Mouse (Mus musculus): ENCODE results near the gene Abca7. TPM values are rescaled to one million over a fixed set of nuclear protein-coding genes. Genes with fewer than 3 reads are reported as not detected.

Gene Abca7
- polyA plus RNA-seq, 1 experiment from 2014 or later: 5.6 TPM

- H3K36me3 ChIP-seq (ENCODE audit: control insufficient read depth, insufficient read depth, low read length): peaks cover 12% of the 10 kb centered on the region
- H3K4me2 ChIP-seq (ENCODE audit: low read depth, low read length): peak overlapping the region; percentile 95
- peaks cover 38% of the 10 kb centered on the region for H3K4me1 ChIP-seq (replicated peaks; ENCODE audit: control insufficient read depth, insufficient read depth, low read length)
- H3K9ac ChIP-seq (ENCODE audit: low read length): peak overlapping the region; percentile 96
- H3K4me3 ChIP-seq (ENCODE audit: low read length): peak overlapping the region; percentile 80
- no peaks in the 10 kb centered on the region for H3K27me3 ChIP-seq (ENCODE audit: control insufficient read depth, insufficient read depth, low read depth, low read length)
- 66% methylated on average over 5 of the region's 5 CpGs for WGBS
- H3K9me3 ChIP-seq (ENCODE audit: control insufficient read depth, low read length): no peaks in the 10 kb centered on the region
- peak overlapping the region; percentile 32; the same call in 1 of the 2 replicates for H3K27ac ChIP-seq (ENCODE audit: low read length)
- ATAC-seq (ENCODE audit: low read depth): no peak
Observed at GRCm38 (mm10) chr10:79983205-79983604, 13.1 kb upstream of the Abca7 start.

DNA sequence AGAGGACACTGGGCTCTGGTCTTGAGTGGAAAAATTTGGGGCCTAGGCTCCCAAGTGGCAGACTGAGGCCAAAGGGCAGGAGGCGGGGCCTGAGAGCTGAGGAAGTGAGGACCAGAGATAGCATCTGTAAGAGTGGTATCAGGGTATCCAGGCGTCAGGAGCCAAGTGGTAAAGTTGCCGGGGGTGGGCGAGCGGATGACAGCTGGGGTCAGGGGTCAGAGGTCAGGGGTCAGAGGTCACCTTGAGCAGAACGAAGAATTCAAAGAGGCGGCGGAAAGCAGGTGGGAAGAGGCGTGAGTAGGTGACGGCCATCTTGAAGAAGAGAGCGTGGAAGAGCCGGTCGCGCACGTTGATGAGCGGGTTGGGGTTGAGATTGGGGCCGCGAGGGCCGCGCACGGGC, 12.6 kb upstream of the Abca7 start:
- Histone ChIP-seq H3K9ac (ENCODE audit: low read length) (peak overlapping the region; percentile 96), H3K9me3 (ENCODE audit: control insufficient read depth, low read length) (no peaks in the 10 kb centered on the region), H3K4me2 (ENCODE audit: low read depth, low read length) (peak overlapping the region; percentile 95), H3K4me3 (ENCODE audit: low read length) (peak overlapping the region; percentile 80), H3K27me3 (ENCODE audit: control insufficient read depth, insufficient read depth, low read depth, low read length) (no peaks in the 10 kb centered on the region), H3K27ac (ENCODE audit: low read length) (peak overlapping the region; percentile 98), H3K4me1 (replicated peaks; ENCODE audit: control insufficient read depth, insufficient read depth, low read length) (peaks cover 38% of the 10 kb centered on the region), H3K36me3 (ENCODE audit: control insufficient read depth, insufficient read depth, low read length) (peaks cover 7% of the 10 kb centered on the region)
- WGBS: 0% methylated on average over 20 of the region's 21 CpGs
- ATAC-seq (ENCODE audit: low read depth): no peak

GRCm38 (mm10) chr10:79984195-79984816, 12.0 kb upstream of the Abca7 start, which contains the start of gene Tmem259:
Gene Tmem259 (minus strand): TSS chr10:79984330.
- Histone ChIP-seq H3K4me3 (ENCODE audit: low read length) (peak within 1 kb of the TSS; percentile 80), H3K9ac (ENCODE audit: low read length) (peak within 1 kb of the TSS; percentile 96), H3K27me3 (ENCODE audit: control insufficient read depth, insufficient read depth, low read depth, low read length) (no peaks in the 10 kb centered on the region), H3K4me2 (ENCODE audit: low read depth, low read length) (peak within 1 kb of the TSS; percentile 95), H3K36me3 (ENCODE audit: control insufficient read depth, insufficient read depth, low read length) (0 out of 2 replicates have a peak, but pooled peaks cover 2% of the 10 kb centered on the region), H3K27ac (ENCODE audit: low read length) (peak within 1 kb of the TSS; percentile 98), H3K4me1 (replicated peaks; ENCODE audit: control insufficient read depth, insufficient read depth, low read length) (peaks cover 40% of the 10 kb centered on the region), H3K9me3 (ENCODE audit: control insufficient read depth, low read length) (no peaks in the 10 kb centered on the region)
- under 1% methylated on average over 45 of the region's 49 CpGs for WGBS
- peak; percentile 65 for ATAC-seq (ENCODE audit: low read depth)

GRCm38 (mm10) chr10:79984871-79985270, 11.4 kb upstream of the Abca7 start:
- Histone ChIP-seq H3K9ac (ENCODE audit: low read length) (peak overlapping the region; percentile 96), H3K4me2 (ENCODE audit: low read depth, low read length) (peak overlapping the region; percentile 95), H3K9me3 (ENCODE audit: control insufficient read depth, low read length) (no peaks in the 10 kb centered on the region), H3K4me3 (ENCODE audit: low read length) (peak overlapping the region; percentile 80), H3K27ac (ENCODE audit: low read length) (peak overlapping the region; percentile 98), H3K27me3 (ENCODE audit: control insufficient read depth, insufficient read depth, low read depth, low read length) (no peaks in the 10 kb centered on the region), H3K4me1 (replicated peaks; ENCODE audit: control insufficient read depth, insufficient read depth, low read length) (peaks cover 46% of the 10 kb centered on the region), H3K36me3 (ENCODE audit: control insufficient read depth, insufficient read depth, low read length) (0 out of 2 replicates have a peak, but pooled peaks cover 2% of the 10 kb centered on the region)
- peak; percentile 91 for ATAC-seq (ENCODE audit: low read depth)
- WGBS: 0% methylated on average over 22 of the region's 22 CpGs

DNA sequence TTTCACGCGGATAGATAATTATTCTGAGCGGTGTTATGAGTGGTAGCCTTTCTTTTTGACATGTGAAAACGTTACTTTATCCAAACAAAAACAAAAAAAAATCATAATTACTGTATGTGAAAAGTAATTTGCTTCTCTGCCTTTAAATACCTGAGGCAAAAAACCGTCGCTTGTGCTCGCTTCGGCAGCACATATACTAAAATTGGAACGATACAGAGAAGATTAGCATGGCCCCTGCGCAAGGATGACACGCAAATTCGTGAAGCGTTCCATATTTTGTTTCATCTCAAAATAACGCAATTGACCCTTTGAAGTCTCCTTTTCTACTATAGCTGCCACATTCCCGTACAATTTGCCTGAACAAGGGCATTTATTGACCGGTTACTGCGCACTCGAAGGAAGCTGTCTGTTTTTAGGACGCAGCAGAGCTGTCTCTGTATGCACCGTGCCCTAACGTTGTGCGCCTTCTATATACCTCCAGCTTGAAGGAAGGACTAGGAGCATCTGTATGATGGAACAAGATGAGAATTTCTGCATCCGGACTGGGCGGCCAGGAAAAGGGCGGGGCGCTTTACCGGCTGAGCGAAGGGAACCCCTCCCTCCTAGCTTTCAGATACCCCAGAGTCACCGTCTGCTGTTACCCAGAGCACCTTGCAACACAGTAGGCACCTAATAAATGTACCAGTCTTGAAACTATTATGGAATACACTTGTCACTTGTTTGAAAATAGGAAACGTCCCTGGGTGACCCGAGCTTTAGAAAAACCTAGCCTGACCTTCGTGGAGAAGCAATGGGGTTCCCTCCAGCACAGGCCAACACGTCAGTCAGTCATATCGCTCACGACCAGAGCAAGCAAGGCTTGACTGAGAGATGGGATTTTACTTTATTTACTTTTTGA, 10.7 kb upstream of the Abca7 start:
- WGBS: 2% methylated on average over 35 of the region's 35 CpGs
- H3K36me3 ChIP-seq (ENCODE audit: control insufficient read depth, insufficient read depth, low read length): no peaks in the 10 kb centered on the region
- peaks cover 47% of the 10 kb centered on the region for H3K4me1 ChIP-seq (replicated peaks; ENCODE audit: control insufficient read depth, insufficient read depth, low read length)

DNA sequence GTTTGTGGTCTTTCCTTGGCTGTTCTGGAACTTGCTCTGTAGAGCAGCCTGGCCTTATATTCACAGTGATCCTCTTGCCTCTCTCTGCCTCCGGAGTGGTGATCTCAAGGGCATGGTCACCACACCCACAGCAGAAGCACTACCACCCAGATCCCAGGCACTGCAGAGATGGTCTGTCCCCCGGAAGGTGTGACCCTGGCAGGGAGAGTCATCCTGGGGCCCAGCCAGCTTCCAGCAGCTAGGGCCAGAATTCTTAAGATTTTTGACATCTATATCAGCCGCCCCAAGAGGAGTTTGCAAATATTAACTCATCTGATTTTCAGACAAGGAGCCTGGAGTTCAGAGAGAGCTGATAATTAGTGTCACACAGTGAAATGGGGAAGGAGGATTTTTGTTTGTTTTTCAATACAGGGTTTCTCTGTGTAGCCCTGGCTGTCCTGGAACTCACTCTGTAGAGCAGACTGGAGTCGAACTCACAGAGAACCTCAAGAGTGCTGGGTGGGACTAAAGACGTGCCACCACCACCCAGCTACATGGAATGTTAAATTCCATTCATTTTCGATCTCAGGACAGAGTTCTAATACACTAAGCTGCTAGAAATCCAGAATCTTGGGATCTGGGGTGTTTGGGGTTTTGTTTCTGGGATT, 9.9 kb upstream of the Abca7 start:
- no peaks in the 10 kb centered on the region for H3K27me3 ChIP-seq (ENCODE audit: control insufficient read depth, insufficient read depth, low read depth, low read length)
- H3K4me2 ChIP-seq (ENCODE audit: low read depth, low read length): peak overlapping the region; percentile 95
- peaks cover 7% of the 10 kb centered on the region for H3K36me3 ChIP-seq (ENCODE audit: control insufficient read depth, insufficient read depth, low read length)
- peak overlapping the region; percentile 80 for H3K4me3 ChIP-seq (ENCODE audit: low read length)
- WGBS: 17% methylated on average over 6 of the region's 6 CpGs
- H3K4me1 ChIP-seq (replicated peaks; ENCODE audit: control insufficient read depth, insufficient read depth, low read length): peaks cover 55% of the 10 kb centered on the region
- peak overlapping the region; percentile 98 for H3K27ac ChIP-seq (ENCODE audit: low read length)
- no peak for ATAC-seq (ENCODE audit: low read depth)
- H3K9me3 ChIP-seq (ENCODE audit: control insufficient read depth, low read length): no peaks in the 10 kb centered on the region; the same call in none of the 2 replicates
- peak overlapping the region; percentile 96 for H3K9ac ChIP-seq (ENCODE audit: low read length)

More for the DNA sequence above, 10.7 kb upstream of the Abca7 start:
- Histone ChIP-seq H3K9me3 (ENCODE audit: control insufficient read depth, low read length) (no peaks in the 10 kb centered on the region), H3K27ac (ENCODE audit: low read length) (peak overlapping the region; percentile 98), H3K4me2 (ENCODE audit: low read depth, low read length) (peak overlapping the region; percentile 95), H3K4me3 (ENCODE audit: low read length) (peak overlapping the region; percentile 80), H3K9ac (ENCODE audit: low read length) (peak overlapping the region; percentile 96), H3K27me3 (ENCODE audit: control insufficient read depth, insufficient read depth, low read depth, low read length) (no peaks in the 10 kb centered on the region)
- ATAC-seq (ENCODE audit: low read depth): no peak

- Histone ChIP-seq H3K4me1 (replicated peaks; ENCODE audit: control insufficient read depth, insufficient read depth, low read length) (peaks cover 55% of the 10 kb centered on the region), H3K9ac (ENCODE audit: low read length) (peak overlapping the region; percentile 38), H3K4me3 (ENCODE audit: low read length) (peak overlapping the region; percentile 10; the same call in 1 of the 2 replicates), H3K27ac (ENCODE audit: low read length) (peak overlapping the region; percentile 98), H3K36me3 (ENCODE audit: control insufficient read depth, insufficient read depth, low read length) (peaks cover 13% of the 10 kb centered on the region), H3K27me3 (ENCODE audit: control insufficient read depth, insufficient read depth, low read depth, low read length) (no peaks in the 10 kb centered on the region), H3K9me3 (ENCODE audit: control insufficient read depth, low read length) (peaks cover 4% of the 10 kb centered on the region), H3K4me2 (ENCODE audit: low read depth, low read length) (peak overlapping the region; percentile 95)
- peak; percentile 11; the same call in 1 of the 2 replicates for ATAC-seq (ENCODE audit: low read depth)
- 2% methylated on average over 11 of the region's 11 CpGs for WGBS
Observed at GRCm38 (mm10) chr10:79986963-79987362, 9.3 kb upstream of the Abca7 start.

DNA sequence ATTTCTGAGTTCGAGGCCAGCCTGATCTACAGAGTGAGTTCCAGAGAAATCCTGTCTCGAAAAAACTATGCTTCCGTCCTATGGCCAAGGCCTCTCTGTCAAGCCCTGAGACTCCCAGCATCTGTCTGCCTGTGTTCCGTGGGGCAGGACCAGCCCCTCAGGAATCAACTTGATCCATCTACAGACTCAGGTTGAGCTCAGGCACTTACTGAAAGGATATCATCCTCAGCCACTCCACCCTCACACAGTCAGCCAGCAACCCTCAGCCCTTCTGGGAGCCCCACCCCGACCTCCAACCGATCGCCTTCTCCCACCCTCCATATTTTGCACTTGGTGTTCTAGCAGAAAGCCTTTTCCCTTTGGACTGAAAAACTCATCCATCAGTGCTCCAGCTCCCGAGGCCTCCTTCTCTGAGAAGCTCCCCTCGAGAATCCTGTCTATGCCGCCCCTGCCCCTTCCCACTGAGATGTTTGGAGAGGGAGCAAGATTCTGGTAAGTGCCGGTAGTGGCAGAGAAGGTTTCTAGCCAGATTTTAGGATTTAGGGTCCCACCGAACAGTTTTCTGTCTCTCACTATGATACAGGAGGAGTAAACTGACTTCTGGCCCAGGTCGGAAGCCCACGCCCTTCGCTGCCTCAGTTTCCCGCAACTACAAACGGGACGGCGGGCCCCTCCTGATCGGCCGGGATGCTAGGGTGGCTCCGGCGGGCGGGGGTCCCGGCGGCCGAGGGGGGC, 8.4 kb upstream of the Abca7 start:
- H3K4me3 ChIP-seq (ENCODE audit: low read length): peak overlapping the region; percentile 90
- no peaks in the 10 kb centered on the region for H3K27me3 ChIP-seq (ENCODE audit: control insufficient read depth, insufficient read depth, low read depth, low read length)
- no peak for ATAC-seq (ENCODE audit: low read depth)
- 6% methylated on average over 27 of the region's 27 CpGs for WGBS
- H3K27ac ChIP-seq (ENCODE audit: low read length): peak overlapping the region; percentile 98
- peaks cover 4% of the 10 kb centered on the region for H3K9me3 ChIP-seq (ENCODE audit: control insufficient read depth, low read length)
- peaks cover 22% of the 10 kb centered on the region for H3K36me3 ChIP-seq (ENCODE audit: control insufficient read depth, insufficient read depth, low read length)
- peaks cover 47% of the 10 kb centered on the region for H3K4me1 ChIP-seq (replicated peaks; ENCODE audit: control insufficient read depth, insufficient read depth, low read length)
- H3K9ac ChIP-seq (ENCODE audit: low read length): peak overlapping the region; percentile 93
- H3K4me2 ChIP-seq (ENCODE audit: low read depth, low read length): peak overlapping the region; percentile 67
